Mouse (Mus musculus) C2C12 (cell line): ENCODE data around the gene Tanc2. TPM values are rescaled to one million over a fixed set of nuclear protein-coding genes. Genes with fewer than 3 reads are reported as not detected.

Experiments used
- H3K27me3 ChIP-seq: one replicate; pipeline ENCODE4 v1.6.1; 2011; ENCODE audit not compliant: control insufficient read depth, insufficient read depth, insufficient read length
- H3K36me3 ChIP-seq: one replicate; pipeline ENCODE4 v1.6.1; 2011; ENCODE audit not compliant: control insufficient read depth, insufficient read depth
- H3K4me3 ChIP-seq: one replicate; pipeline ENCODE4 v1.5.1; 2011; ENCODE audit warnings: mild to moderate bottlenecking, control low read depth; ENCODE audit not compliant: poor library complexity, insufficient read depth, severe bottlenecking
- H3K79me2 ChIP-seq: one replicate; pipeline ENCODE4 v1.6.1; 2011; ENCODE audit not compliant: control insufficient read depth, insufficient read depth
- H3K79me3 ChIP-seq: one replicate; pipeline ENCODE4 v1.6.1; 2011; ENCODE audit warnings: low read depth, control low read depth
- H3ac ChIP-seq: one replicate; pipeline ENCODE3; 2011; ENCODE audit warnings: low read depth; ENCODE audit not compliant: control insufficient read depth, insufficient read length
- CEBPB ChIP-seq: IDR thresholded peaks from one replicate; pipeline ENCODE4 v1.6.1; 2011; ENCODE audit warnings: low read depth, mild to moderate bottlenecking, control low read depth, moderate library complexity
- CTCF ChIP-seq: IDR thresholded peaks from one replicate; pipeline ENCODE4 v1.5.1; 2011; ENCODE audit not compliant: control insufficient read depth, insufficient read depth, insufficient read length
- FOSL1 ChIP-seq: IDR thresholded peaks from one replicate; pipeline ENCODE4 v1.8.0; 2011; ENCODE audit warnings: mild to moderate bottlenecking, low read length; ENCODE audit not compliant: poor library complexity, insufficient read depth, severe bottlenecking
- MAX ChIP-seq: IDR thresholded peaks from one replicate; pipeline ENCODE4 v1.6.1; 2011; ENCODE audit warnings: mild to moderate bottlenecking, control low read depth
- MYOD1 ChIP-seq: IDR thresholded peaks from one replicate; pipeline ENCODE4 v1.6.1; 2011; ENCODE audit warnings: low read depth; ENCODE audit not compliant: control insufficient read depth, insufficient read length
- MYOG ChIP-seq: IDR thresholded peaks from one replicate; pipeline ENCODE4 v1.6.1; 2011; ENCODE audit not compliant: control insufficient read depth, insufficient read length; ENCODE audit errors: extremely low read depth
- USF1 ChIP-seq: IDR thresholded peaks from one replicate; pipeline ENCODE4 v1.6.1; 2011; ENCODE audit warnings: low read depth, mild to moderate bottlenecking, control low read depth, moderate library complexity
- polyA plus RNA-seq: library from polyadenylated mRNA; unstranded; fragments of >200 nt; fragmentation: generic; extraction: Trizol; gene quantifications from one replicate; pipeline ENCODE4 v1.2.1, GENCODE M21; 2012; ENCODE audit warnings: missing spikeins

Tanc2 gene
- polyA plus RNA-seq, 1 experiment, result 5.8 TPM

GRCm38 (mm10) chr11:105759413-105759812 lies 169.6 kb downstream of the Tanc2 start:
- no peak overlapping the region for H3K4me3 ChIP-seq
- H3K36me3 ChIP-seq, result no peaks in the 10 kb centered on the region
- no peaks in the 10 kb centered on the region for H3K79me3 ChIP-seq
- no peaks in the 10 kb centered on the region for H3K79me2 ChIP-seq
- H3ac ChIP-seq, result no peak overlapping the region
- no peaks in the 10 kb centered on the region for H3K27me3 ChIP-seq
- TF ChIP-seq CEBPB (no peak), USF1 (no peak), CTCF (no peak), MYOD1 (no peak), MYOG (no peak)

- no peaks in the 10 kb centered on the region for H3K27me3 ChIP-seq
- H3K4me3 ChIP-seq, result no peak overlapping the region
- TF ChIP-seq USF1 (no peak), CTCF (no peak), MAX (no peak), MYOG (no peak), FOSL1 (no peak), MYOD1 (no peak), CEBPB (no peak)
- H3K36me3 ChIP-seq, result no peaks in the 10 kb centered on the region
- H3K79me2 ChIP-seq, result no peaks in the 10 kb centered on the region
- no peaks in the 10 kb centered on the region for H3K79me3 ChIP-seq
- H3ac ChIP-seq, result no peak overlapping the region
Measured at GRCm38 (mm10) chr11:105760346-105760745, 170.6 kb downstream of the Tanc2 start.

- no peak overlapping the region for H3K4me3 ChIP-seq
- no peaks in the 10 kb centered on the region for H3K79me2 ChIP-seq
- no peaks in the 10 kb centered on the region for H3K79me3 ChIP-seq
- TF ChIP-seq MYOD1 (no peak), CEBPB (no peak), MAX (no peak), USF1 (no peak)
- H3K36me3 ChIP-seq, result no peaks in the 10 kb centered on the region
- H3ac ChIP-seq, result no peak overlapping the region
- no peaks in the 10 kb centered on the region for H3K27me3 ChIP-seq
Measured at GRCm38 (mm10) chr11:105777802-105778201, 188.0 kb downstream of the Tanc2 start.

GRCm38 (mm10) chr11:105792501-105792900 lies 202.7 kb downstream of the Tanc2 start:
- Histone ChIP-seq H3K36me3 (no peaks in the 10 kb centered on the region), H3K27me3 (no peaks in the 10 kb centered on the region), H3ac (no peak overlapping the region), H3K79me3 (no peaks in the 10 kb centered on the region), H3K79me2 (no peaks in the 10 kb centered on the region), H3K4me3 (no peak overlapping the region)
- TF ChIP-seq USF1, result no peak
- TF ChIP-seq MYOG, result no peak
- TF ChIP-seq CTCF, result no peak
- no peak for TF ChIP-seq CEBPB
- no peak for TF ChIP-seq MAX
- no peak for TF ChIP-seq FOSL1
- no peak for TF ChIP-seq MYOD1

- H3K79me2 ChIP-seq, result no peaks in the 10 kb centered on the region
- H3K4me3 ChIP-seq, result no peak overlapping the region
- no peaks in the 10 kb centered on the region for H3K79me3 ChIP-seq
- H3K27me3 ChIP-seq, result no peaks in the 10 kb centered on the region
- H3K36me3 ChIP-seq, result no peaks in the 10 kb centered on the region
- H3ac ChIP-seq, result no peak overlapping the region
- TF ChIP-seq MAX, result no peak
- TF ChIP-seq MYOG, result no peak
- no peak for TF ChIP-seq USF1
- TF ChIP-seq CTCF, result no peak
- no peak for TF ChIP-seq MYOD1
- no peak for TF ChIP-seq FOSL1
- TF ChIP-seq CEBPB, result no peak
Measured at GRCm38 (mm10) chr11:105803686-105804085, 213.9 kb downstream of the Tanc2 start.

- H3K79me2 ChIP-seq, result no peaks in the 10 kb centered on the region
- no peak for TF ChIP-seq FOSL1
- peak; percentile 78 for TF ChIP-seq MYOD1
- no peak overlapping the region for H3ac ChIP-seq
- no peak overlapping the region for H3K4me3 ChIP-seq
- H3K27me3 ChIP-seq, result no peaks in the 10 kb centered on the region
- no peaks in the 10 kb centered on the region for H3K79me3 ChIP-seq
- H3K36me3 ChIP-seq, result no peaks in the 10 kb centered on the region
Measured at GRCm38 (mm10) chr11:105804776-105805175, 215.0 kb downstream of the Tanc2 start.

GRCm38 (mm10) chr11:105807103-105807502 lies 217.3 kb downstream of the Tanc2 start:
- TF ChIP-seq CEBPB, result no peak
- no peak for TF ChIP-seq MAX
- no peak for TF ChIP-seq MYOD1
- TF ChIP-seq USF1, result no peak
- TF ChIP-seq FOSL1, result no peak
- no peak for TF ChIP-seq MYOG
- Histone ChIP-seq H3K27me3 (no peaks in the 10 kb centered on the region), H3ac (no peak overlapping the region), H3K79me3 (no peaks in the 10 kb centered on the region), H3K4me3 (no peak overlapping the region), H3K79me2 (no peaks in the 10 kb centered on the region), H3K36me3 (no peaks in the 10 kb centered on the region)
